Mouse (Mus musculus): ENCODE results near the gene Lct.

DNA sequence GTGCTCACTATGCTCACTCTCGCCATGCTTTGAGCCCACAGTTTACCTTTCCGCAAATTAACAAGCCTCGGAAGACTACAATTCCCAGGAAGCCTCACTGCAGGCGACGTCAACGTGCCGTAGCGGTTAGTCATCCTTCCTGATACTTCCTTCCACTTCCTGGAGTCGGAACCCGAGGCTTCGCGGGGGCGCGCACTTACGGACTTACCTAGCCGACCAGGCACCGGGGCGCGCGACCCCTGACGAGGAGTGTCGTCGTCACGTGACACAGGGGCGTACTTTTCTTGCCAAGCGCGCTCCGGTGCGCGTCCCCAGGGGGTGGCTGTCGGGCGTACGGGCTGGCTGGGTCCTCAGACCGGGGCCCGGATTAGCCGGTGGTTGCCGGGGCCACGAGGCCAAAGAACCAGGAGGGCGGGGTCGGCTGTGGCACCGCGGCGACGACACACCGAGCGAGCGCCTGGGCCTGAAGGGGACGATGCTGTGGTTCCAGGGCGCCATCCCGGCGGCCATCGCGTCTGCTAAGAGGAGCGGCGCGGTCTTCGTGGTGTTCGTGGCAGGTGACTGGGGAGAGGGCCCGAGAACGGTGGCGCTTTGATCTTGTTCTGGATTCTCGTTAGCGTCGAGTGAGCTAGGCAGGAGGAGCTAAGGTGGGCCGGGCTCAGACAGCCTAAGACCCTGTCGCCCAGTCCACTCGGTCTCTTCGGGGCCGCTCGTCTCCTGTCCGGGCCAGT lies 84.0 kb downstream of the Lct start:
- no peak for TF ChIP-seq CTCF (IDR thresholded peaks at IDR 0.05; ENCODE audit: low read depth)
- no peak for TF ChIP-seq EP300 (IDR thresholded peaks at IDR 0.05; ENCODE audit: low read depth)

Data from liver, embryonic 14.5 days (tissue).